Mouse (Mus musculus) heart, postnatal 0 days (tissue): ENCODE measurements around the gene H2-K1.

Source experiments
- CTCF ChIP-seq: IDR thresholded peaks from 2 replicates; pipeline ENCODE4 v1.5.1; 2016; ENCODE audit warnings: antibody characterized with exemption, control low read depth, low read depth
- EP300 ChIP-seq: IDR thresholded peaks from 2 replicates; pipeline ENCODE4 v1.6.1; 2016; ENCODE audit warnings: antibody characterized with exemption, low read depth

DNA sequence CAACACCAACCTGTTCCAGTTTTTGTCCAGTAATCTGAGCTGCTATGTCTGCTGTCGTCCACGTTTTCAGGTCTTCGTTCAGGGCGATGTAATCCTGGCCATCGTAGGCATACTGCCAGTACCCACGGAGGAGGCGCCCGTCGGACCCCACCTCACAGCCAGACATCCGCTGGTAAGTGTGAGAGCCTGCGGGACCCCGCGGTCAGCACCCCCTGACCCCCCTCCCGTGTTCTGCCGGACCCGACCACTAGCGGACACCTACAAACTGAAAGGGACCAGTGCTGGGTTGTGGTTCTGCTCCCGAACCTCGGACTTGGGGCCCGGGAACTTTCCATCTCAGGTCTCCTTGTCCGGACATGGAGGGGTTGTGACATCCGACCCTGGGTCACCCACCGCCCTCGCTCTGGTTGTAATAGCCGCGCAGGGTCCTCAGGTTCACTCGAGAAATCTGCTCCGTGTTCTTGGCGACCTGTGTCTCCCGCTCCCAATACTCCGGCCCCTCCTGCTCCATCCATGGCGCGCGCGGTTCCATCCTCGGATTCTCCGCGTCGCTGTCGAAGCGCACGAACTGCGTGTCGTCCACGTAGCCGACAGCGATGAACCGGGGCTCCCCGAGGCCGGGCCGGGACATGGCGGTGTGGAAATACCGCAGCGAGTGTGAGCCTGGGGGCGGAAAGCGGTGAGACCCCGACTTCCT is 22.1 kb downstream of the H2-K1 start:
- no peak for TF ChIP-seq CTCF
- no peak for TF ChIP-seq EP300
